Mouse (Mus musculus) heart, postnatal 0 days (tissue): ENCODE measurements around the gene Fam20b.

Source experiments
- CTCF ChIP-seq: IDR thresholded peaks from 2 replicates; pipeline ENCODE4 v1.5.1; 2016; ENCODE audit warnings: antibody characterized with exemption, control low read depth, low read depth
- EP300 ChIP-seq: IDR thresholded peaks from 2 replicates; pipeline ENCODE4 v1.6.1; 2016; ENCODE audit warnings: antibody characterized with exemption, low read depth

DNA sequence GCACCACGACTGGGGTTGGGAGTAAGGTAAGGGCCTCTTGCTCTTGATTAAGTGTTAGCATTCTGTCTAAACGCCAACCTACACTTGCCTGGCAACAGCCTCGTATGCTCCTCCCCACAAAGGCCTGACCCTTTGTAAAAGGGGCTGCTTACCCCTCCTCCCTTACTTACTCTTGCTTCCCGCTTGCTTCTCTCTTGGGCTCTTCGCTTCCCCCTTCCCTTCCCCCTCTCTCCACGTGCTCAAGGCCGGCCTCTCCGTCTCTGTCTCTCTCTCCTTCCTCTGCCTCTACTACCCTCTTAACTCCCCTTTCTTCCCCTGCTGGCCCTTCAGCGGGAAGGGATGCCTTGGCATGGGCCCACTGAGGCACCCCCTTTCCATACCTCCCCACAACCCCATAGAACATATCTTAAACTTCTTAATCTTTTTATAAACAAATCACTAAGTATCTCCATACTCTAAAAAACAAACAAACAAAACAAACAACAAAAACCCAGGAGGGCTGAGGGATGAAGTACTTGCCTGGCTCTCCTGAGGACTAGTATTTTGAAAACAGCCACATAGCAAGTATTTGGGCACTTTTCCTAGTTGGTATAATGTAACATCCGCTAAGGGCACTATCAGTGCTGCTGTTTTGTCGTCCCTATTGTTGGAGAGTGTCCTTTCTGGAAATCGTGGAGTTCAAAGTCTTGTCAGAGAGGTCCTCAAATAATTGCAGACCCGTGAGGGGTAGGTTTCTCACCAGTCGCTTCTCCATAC lies 46.0 kb downstream of the Fam20b start:
- TF ChIP-seq CTCF (no peak), EP300 (no peak)
